Mouse (Mus musculus) retina, adult 2 months (tissue): ENCODE measurements around the gene Adgrg3.

Experiments used
- DNase-seq: peaks from one replicate; pipeline ENCODE4 v3.0.0-alpha.2; 2012; ENCODE audit warnings: low read depth, low spot score

Adgrg3 gene

GRCm38 (mm10) chr8:95017451-95017850 lies at the start of gene Adgrg3:
Gene Adgrg3, plus strand, starts transcription at chr8:95017692.
- no peak for DNase-seq

- no peak for DNase-seq
Measured at GRCm38 (mm10) chr8:94973270-94973669, 44.2 kb upstream of the Adgrg3 start.

GRCm38 (mm10) chr8:94973786-94974185 lies 43.7 kb upstream of the Adgrg3 start:
- DNase-seq = no peak

GRCm38 (mm10) chr8:94974467-94975165 lies 42.9 kb upstream of the Adgrg3 start, which contains the start of gene Adgrg1:
Gene Adgrg1, plus strand, starts transcription at chr8:94974751.
- no peak for DNase-seq

GRCm38 (mm10) chr8:94976651-94977417 lies 40.7 kb upstream of the Adgrg3 start:
- no peak for DNase-seq

- DNase-seq = no peak
Measured at GRCm38 (mm10) chr8:94978131-94978530, 39.4 kb upstream of the Adgrg3 start.

GRCm38 (mm10) chr8:94978593-94979319 lies 38.7 kb upstream of the Adgrg3 start:
- no peak for DNase-seq

GRCm38 (mm10) chr8:94980176-94980575 lies 37.3 kb upstream of the Adgrg3 start:
- DNase-seq = no peak

GRCm38 (mm10) chr8:94980976-94981375 lies 36.5 kb upstream of the Adgrg3 start:
- DNase-seq = no peak

GRCm38 (mm10) chr8:94981848-94982247 lies 35.6 kb upstream of the Adgrg3 start:
- DNase-seq = no peak

- DNase-seq = no peak
Measured at GRCm38 (mm10) chr8:94983146-94983545, 34.3 kb upstream of the Adgrg3 start.

GRCm38 (mm10) chr8:94983881-94984516 lies 33.5 kb upstream of the Adgrg3 start:
- no peak for DNase-seq

GRCm38 (mm10) chr8:94985023-94985422 lies 32.5 kb upstream of the Adgrg3 start:
- DNase-seq = no peak

GRCm38 (mm10) chr8:94986676-94987075 lies 30.8 kb upstream of the Adgrg3 start:
- no peak for DNase-seq

GRCm38 (mm10) chr8:94987553-94987952 lies 29.9 kb upstream of the Adgrg3 start:
- DNase-seq = no peak

GRCm38 (mm10) chr8:94988619-94989018 lies 28.9 kb upstream of the Adgrg3 start:
- no peak for DNase-seq

GRCm38 (mm10) chr8:94989711-94990110 lies 27.8 kb upstream of the Adgrg3 start:
- DNase-seq = no peak

- DNase-seq = no peak
Measured at GRCm38 (mm10) chr8:94990598-94991453, 26.7 kb upstream of the Adgrg3 start.

GRCm38 (mm10) chr8:94991454-94991994 lies 26.0 kb upstream of the Adgrg3 start:
- DNase-seq = no peak

- no peak for DNase-seq
Measured at GRCm38 (mm10) chr8:94992010-94992409, 25.5 kb upstream of the Adgrg3 start.

GRCm38 (mm10) chr8:94992534-94992933 lies 25.0 kb upstream of the Adgrg3 start:
- DNase-seq = no peak
